Mouse (Mus musculus): ENCODE results near the gene Tmem201.

Gene Tmem201

DNA sequence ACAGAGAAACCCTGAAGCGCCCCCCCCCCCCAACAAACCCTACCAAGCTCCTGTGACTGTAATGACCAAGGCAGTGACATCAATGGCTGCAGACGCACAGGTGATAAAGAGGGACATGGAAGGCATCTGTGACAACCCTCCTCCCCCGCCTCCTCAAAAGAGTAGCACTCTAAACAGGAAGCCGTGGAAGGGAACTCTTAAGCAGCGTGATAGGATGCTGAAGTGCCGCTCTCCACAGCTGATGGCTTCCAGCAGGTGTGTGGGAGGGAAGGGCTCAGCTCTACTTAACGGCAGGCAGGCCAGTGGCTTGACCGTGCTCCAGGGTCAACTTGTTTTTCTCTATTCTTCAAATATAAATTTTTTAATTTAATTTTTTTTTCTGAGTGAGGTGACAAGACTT is 16.7 kb downstream of the Tmem201 start:
- DNase-seq (ENCODE audit: low spot score): peak; percentile 58

DNA sequence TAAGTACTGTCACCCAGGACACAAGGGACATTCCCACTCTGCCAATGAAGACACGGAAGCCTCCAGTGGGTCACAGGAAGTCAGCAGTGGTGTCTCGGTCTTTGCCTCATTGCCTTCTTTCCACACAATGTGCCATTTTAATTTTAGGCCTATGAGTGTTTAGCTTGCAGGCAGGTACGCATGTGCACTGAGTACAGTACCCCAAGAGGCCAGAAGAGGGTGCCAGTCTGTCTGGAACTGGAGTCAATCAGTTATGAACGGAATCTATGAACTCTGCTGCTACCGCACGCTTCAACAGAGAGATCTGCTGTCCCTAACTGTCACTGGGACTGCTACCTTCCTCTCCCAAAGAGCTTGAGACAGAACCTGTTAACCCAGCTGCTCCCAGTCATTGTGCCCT is 18.2 kb downstream of the Tmem201 start:
- no peak for DNase-seq (ENCODE audit: low spot score)

GRCm38 (mm10) chr4:149714542-149714941 is 23.3 kb downstream of the Tmem201 start:
- DNase-seq (ENCODE audit: low spot score): no peak

DNA sequence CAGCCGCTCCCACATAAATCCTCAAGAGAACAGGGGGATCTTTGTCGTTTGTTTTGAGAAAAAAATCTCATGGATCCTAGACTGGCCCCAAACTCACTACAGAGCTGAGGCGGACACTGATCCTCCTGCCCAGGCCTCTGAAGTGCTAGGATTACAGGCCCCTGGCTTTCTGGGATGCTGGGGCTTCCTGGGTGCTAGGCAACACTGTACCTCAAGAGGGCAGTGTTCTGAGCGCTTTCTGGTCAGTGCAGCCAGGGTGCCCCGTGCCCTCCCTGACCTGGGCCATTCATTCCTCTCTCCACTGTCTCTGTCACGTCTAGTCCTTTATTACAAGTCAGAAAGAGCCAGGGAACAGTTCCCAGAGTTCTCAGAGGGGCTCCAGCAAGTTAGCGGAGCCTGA is 25.9 kb downstream of the Tmem201 start:
- no peak for DNase-seq (ENCODE audit: low spot score)

DNA sequence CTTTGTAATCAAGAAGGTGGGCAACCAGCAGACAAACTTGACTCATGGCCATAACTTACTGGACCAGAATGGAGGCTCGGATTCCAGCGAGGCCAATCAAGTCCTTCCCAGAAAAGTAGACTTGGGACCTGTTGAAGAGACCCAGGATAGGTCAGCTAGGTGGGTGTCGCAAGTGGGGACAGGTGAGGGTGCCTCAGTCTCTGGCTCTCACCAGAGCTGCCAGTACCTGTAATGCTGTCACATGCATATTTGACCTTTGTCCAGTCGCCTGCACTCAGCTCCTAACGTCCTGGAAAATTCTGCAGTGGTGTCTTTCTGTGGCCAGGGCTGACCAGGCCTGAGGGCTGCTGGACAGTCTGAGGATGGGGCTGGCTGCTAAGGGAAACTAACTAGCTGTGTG is 26.4 kb downstream of the Tmem201 start:
- no peak for DNase-seq (ENCODE audit: low spot score)

DNA sequence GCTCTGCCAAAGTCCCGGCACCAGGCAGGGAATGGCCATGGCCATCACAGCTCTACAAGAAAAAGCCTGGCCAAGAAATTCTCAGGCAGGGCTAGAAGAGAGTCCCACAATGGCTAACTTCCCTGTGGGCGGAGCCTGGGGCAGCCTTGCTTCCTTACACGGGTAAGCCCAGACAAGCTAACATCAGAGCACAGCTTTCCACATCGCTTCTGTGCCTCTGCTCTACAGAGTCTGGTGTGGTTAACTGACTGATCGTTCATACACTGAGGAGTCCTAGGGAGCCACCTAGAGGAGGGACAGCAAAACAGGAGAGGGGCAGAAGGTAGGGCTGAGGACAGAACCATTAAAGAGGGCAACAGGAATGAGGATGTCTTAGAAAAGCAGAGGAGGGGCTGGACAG is 27.3 kb downstream of the Tmem201 start:
- peak; percentile 89 for DNase-seq (ENCODE audit: low spot score)

DNA sequence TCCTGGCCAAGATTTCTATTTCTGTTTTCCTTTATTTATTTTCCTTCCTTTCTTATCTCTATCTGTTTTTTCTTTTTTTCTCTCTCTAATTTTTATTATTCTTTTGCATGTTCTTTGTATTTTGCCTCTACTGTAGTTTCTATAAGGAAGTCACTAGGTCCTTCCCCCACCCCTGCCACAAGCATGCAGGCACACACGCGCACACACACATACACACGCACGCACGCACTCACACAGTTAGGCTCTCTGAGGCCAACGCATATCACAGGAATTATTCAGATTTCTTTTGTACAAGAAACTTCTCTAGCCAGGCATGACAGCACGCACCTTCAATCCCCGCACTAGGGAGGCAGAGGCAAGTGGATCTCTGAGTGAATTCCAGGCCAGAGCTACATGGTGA is 31.9 kb downstream of the Tmem201 start:
- peak; percentile 61 for DNase-seq (ENCODE audit: low spot score)

DNA sequence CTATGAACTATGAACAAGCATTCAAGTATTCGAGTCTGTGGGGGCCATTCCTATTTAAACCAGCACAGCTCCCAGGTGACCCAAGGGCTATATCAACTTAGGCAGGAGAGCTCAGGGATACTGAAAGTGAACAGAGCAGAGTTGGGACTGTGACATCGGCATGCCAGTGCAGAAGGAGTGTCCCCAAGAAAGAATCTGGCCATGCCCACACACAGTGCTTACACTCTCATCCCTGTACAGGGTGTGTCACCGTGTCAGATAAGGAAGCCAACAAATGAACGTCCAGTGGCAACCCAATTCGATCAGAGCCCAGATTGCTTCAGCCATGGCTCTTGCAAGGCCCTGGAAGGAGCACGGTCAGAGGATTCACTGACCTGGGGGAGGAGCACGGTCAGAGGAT is 32.5 kb downstream of the Tmem201 start:
- no peak for DNase-seq (ENCODE audit: low spot score)

GRCm38 (mm10) chr4:149702210-149702979 is 35.4 kb downstream of the Tmem201 start, which contains the start of gene Pik3cd:
Pik3cd (minus strand) TSS chr4:149702571.
- DNase-seq (ENCODE audit: low spot score): peak; percentile 69

DNA sequence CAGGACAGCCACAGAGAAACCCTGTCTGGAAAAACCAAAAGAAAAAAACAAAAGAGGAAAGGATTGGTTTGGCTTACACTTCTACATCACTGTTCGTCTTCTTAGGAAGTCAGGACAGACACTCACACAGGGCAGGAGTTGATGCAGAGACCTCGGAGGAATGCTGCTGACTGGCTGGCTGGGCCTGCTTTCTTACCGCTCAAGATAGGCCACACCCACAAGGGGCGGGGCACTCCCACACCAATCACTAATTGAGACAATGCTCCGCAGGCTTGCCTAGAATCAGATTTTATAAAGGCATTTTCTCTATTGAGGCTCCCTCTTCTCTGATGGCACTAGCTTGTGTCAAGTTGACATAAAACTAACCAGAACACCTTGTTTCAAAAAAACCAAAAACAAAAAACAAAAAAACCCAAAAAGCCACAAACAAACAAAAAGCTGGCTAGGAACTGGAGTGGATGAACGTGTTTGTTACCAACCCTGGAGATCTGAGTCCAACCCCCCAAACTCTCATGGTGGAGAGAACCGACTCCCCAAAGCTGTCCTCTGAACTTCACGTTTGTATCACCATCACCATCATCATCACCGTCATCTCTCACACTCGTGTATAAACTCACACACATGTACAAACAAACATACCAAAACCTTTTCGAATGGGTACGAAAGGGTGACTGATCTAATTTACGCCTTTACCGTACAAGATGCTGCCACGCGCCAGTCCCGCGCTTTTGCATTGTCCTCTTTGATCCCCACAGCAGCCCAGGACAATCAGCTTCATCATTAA is 36.2 kb downstream of the Tmem201 start:
- peak; percentile 88 for DNase-seq (ENCODE audit: low spot score)

- no peak for DNase-seq (ENCODE audit: low spot score)
Measured at GRCm38 (mm10) chr4:149699953-149700352, 37.9 kb downstream of the Tmem201 start.

- DNase-seq (ENCODE audit: low spot score): peak; percentile 83
Measured at GRCm38 (mm10) chr4:149698197-149698821, 39.5 kb downstream of the Tmem201 start.

DNA sequence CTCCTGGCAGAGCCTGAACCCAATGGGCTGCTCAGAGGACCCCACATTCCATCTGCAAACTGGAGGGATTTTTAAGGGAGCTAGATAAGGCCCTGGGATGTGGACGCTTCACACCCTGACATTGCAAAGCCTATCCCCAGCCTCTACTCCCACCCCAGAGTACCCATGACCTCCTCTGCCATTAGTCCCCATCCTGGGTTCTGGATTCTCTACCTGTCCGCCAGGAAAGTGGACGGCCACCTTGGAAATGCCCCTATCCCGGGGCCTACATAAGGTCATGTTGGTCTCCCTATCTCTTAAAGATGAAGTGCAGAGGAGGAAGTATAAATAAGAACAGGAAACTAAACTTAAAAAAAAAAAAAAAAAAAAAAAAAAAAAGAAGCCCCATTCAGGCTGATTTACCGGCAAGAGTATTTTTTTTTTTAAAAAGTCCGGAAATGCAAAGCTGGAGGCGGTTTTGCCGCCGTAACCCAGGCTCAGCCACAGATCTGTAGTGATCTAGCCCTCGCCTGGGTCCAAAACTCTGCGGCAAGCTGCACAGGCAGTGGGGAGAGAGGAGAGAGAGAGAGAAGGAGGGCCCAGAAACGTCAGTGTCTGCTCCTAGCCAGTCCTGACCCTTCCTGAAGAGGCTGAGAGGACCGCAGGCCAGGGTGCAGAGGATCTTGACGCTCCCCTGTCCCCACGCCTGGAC is 40.2 kb downstream of the Tmem201 start:
- peak; percentile 80 for DNase-seq (ENCODE audit: low spot score)

- peak; percentile 53 for DNase-seq (ENCODE audit: low spot score)
Measured at GRCm38 (mm10) chr4:149696189-149696971, 41.5 kb downstream of the Tmem201 start.

GRCm38 (mm10) chr4:149691368-149691767 is 46.5 kb downstream of the Tmem201 start:
- no peak for DNase-seq (ENCODE audit: low spot score)

DNA sequence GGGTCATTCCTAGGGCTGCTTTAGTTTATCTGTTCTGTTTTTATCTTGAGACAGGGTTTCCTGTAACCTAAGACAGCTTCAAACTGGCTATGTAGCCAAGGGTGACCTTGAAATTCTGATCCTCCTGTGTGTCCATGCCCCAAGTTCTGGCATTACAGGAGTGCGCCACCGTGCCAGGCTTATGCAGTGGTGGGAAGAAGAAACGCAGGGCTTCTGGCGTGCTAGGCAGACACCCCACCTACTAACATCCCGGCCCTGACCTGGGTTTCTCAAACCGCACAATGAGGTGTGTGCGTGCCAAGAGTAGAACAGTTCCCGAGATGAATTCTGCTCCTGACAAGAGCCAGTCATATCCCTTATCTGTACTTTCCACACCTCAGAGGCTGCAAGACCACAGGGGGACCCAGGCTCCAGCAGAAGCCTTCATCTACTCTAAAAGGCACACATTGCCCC is 47.0 kb downstream of the Tmem201 start:
- DNase-seq (ENCODE audit: low spot score): no peak

- no peak for DNase-seq (ENCODE audit: low spot score)
Measured at GRCm38 (mm10) chr4:149689822-149690700, 47.8 kb downstream of the Tmem201 start.

GRCm38 (mm10) chr4:149688861-149689260 is 49.0 kb downstream of the Tmem201 start:
- DNase-seq (ENCODE audit: low spot score): no peak

GRCm38 (mm10) chr4:149684841-149685623 is 52.8 kb downstream of the Tmem201 start:
- DNase-seq (ENCODE audit: low spot score): no peak
